Mouse (Mus musculus) limb, embryonic 11.5 days (tissue): ENCODE data around the gene Akt1. TPM values are rescaled to one million over a fixed set of nuclear protein-coding genes. Genes with fewer than 3 reads are reported as not detected.

Source experiments
- ATAC-seq: fragments of 200-750 bp; cut with Nextera tagmentation; 2 replicates; pipeline ENCODE4 v1.8.0; 2017; ENCODE audit warnings: low read depth; ENCODE audit not compliant: insufficient number of reproducible peaks, low FRiP score, low TSS enrichment
- DNase-seq: peaks from one replicate; pipeline ENCODE4 v3.0.0-alpha.2; 2015; ENCODE audit warnings: low spot score
- H3K27ac ChIP-seq: fragments of 300-500 bp; sonication (generic); replicated peaks from 2 replicates; pipeline ENCODE4 v1.5.1; 2014; ENCODE audit warnings: low read depth, mild to moderate bottlenecking, low read length
- H3K27me3 ChIP-seq: fragments of 300-500 bp; sonication (generic); 2 replicates; pipeline ENCODE4 v1.6.1; 2014; ENCODE audit warnings: mild to moderate bottlenecking, low read length, mixed read lengths; ENCODE audit not compliant: control insufficient read depth, insufficient read depth
- H3K36me3 ChIP-seq: fragments of 300-500 bp; sonication (generic); 2 replicates; pipeline ENCODE4 v1.6.1; 2014; ENCODE audit warnings: mild to moderate bottlenecking, low read length, moderate library complexity, mixed read lengths; ENCODE audit not compliant: control insufficient read depth, insufficient read depth
- H3K4me1 ChIP-seq: fragments of 300-500 bp; sonication (generic); 2 replicates; pipeline ENCODE4 v1.6.1; 2014; ENCODE audit warnings: low read length, mixed read lengths; ENCODE audit not compliant: control insufficient read depth, insufficient read depth
- H3K4me2 ChIP-seq: fragments of 300-500 bp; sonication (generic); 2 replicates; pipeline ENCODE4 v1.6.1; 2014; ENCODE audit warnings: low read depth, mild to moderate bottlenecking, moderate library complexity; ENCODE audit not compliant: severe bottlenecking
- H3K4me3 ChIP-seq: fragments of 300-500 bp; sonication (generic); 2 replicates; pipeline ENCODE4 v1.5.1; 2014; ENCODE audit warnings: low read depth, low read length
- H3K9ac ChIP-seq: fragments of 300-500 bp; sonication (generic); 2 replicates; pipeline ENCODE4 v1.6.1; 2014; ENCODE audit warnings: mild to moderate bottlenecking, low read length
- H3K9me3 ChIP-seq: fragments of 300-500 bp; sonication (generic); 2 replicates; pipeline ENCODE4 v1.6.1; 2016; ENCODE audit warnings: low read length; ENCODE audit not compliant: control insufficient read depth
- WGBS: fragments of 180-500 bp; shearing (Covaris S2); extraction: QIAGEN DNeasy Blood & Tissue Kit; methylation state at CpG from one replicate; pipeline ENCODE4 v1.1.7; 2014; 5-methylcytosine and 5-hydroxymethylcytosine counted together
- polyA plus RNA-seq: library from polyadenylated mRNA; unstranded; fragments of >200 nt; fragmentation: Nextera tagmentation; extraction: Ambion mirVana; gene quantifications from 2 replicates; pipeline ENCODE4 v1.2.1, GENCODE M21; 2014

Akt1 gene
- polyA plus RNA-seq, 1 experiment from 2014 or later, result 95.4 TPM

DNA sequence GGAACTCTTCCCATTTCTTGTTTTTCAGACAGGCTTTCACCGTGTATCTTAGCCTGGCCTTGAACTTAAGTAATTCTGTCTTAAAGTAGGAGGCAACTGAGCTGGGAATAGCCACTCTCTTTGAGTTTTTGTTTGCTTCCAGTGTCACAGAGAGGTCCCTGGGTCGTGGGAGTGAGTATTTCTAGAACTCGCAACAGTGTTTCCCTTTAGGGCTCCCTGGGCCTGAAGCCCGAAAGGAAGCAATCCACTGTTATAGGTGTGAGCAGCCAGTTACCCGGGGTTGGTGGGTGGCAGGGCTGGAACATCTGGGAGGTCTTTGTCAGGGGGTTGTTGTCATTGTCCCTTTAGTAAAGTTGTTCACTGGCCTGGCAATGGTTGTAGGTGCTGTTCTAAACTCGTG, 28.5 kb downstream of the Akt1 start:
- no peaks in the 10 kb centered on the region for H3K27me3 ChIP-seq
- peaks cover 14% of the 10 kb centered on the region; the same call in 1 of the 2 replicates for H3K36me3 ChIP-seq
- H3K9me3 ChIP-seq, result no peaks in the 10 kb centered on the region
- DNase-seq, result no peak
- H3K4me1 ChIP-seq, result peaks cover 7% of the 10 kb centered on the region; the same call in 1 of the 2 replicates
- no peak overlapping the region for H3K27ac ChIP-seq
- ATAC-seq, result no peak
- 0 out of 2 replicates have a peak overlapping the region, but pooled peaks have one; percentile 32 for H3K9ac ChIP-seq
- WGBS, result 61% methylated on average over 6 of the region's 6 CpGs
- H3K4me2 ChIP-seq, result peak overlapping the region; percentile 94; the same call in 1 of the 2 replicates
- peak overlapping the region; percentile 64 for H3K4me3 ChIP-seq

DNA sequence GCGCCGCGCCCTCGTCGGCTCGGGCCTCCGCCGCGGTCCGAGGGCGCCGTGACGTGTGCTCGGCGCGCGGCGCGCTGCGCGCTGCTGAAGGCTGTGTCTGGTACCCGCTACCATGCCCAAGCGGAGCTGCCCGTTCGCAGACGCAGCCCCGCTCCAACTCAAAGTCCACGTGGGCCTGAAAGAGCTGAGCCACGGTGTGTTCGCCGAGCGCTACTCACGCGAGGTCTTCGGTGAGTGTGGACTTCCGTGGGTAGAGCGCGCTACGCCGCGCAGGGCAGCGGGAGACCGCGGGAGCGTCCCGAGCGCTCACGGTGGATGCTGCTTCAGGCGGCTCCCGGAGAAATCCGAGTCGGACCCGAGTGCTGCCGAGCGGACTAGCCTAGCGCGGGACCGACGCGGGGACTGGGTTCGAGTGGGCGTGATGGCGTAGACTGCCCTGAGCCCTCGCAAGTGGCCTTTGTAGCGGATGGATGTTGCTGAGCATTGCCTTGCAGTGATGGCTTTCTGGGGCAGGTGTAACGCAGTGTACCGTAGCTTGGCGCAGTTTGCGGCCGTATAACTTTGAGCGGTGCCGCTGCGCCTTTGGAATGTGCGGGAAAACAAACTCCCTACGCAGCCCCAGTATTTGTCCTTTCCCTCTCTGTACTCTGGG, 29.7 kb downstream of the Akt1 start:
- DNase-seq (no peak), ATAC-seq (peak; percentile 24)
- WGBS, result under 1% methylated on average over 57 of the region's 75 CpGs
- peak overlapping the region; percentile 64 for H3K4me3 ChIP-seq
- H3K27ac ChIP-seq, result peak overlapping the region; percentile 77
- peaks cover 14% of the 10 kb centered on the region; the same call in 1 of the 2 replicates for H3K36me3 ChIP-seq
- no peaks in the 10 kb centered on the region for H3K9me3 ChIP-seq
- no peaks in the 10 kb centered on the region for H3K27me3 ChIP-seq
- H3K9ac ChIP-seq, result peak overlapping the region; percentile 82
- H3K4me2 ChIP-seq, result peak overlapping the region; percentile 94
- peaks cover 7% of the 10 kb centered on the region; the same call in 1 of the 2 replicates for H3K4me1 ChIP-seq

DNA sequence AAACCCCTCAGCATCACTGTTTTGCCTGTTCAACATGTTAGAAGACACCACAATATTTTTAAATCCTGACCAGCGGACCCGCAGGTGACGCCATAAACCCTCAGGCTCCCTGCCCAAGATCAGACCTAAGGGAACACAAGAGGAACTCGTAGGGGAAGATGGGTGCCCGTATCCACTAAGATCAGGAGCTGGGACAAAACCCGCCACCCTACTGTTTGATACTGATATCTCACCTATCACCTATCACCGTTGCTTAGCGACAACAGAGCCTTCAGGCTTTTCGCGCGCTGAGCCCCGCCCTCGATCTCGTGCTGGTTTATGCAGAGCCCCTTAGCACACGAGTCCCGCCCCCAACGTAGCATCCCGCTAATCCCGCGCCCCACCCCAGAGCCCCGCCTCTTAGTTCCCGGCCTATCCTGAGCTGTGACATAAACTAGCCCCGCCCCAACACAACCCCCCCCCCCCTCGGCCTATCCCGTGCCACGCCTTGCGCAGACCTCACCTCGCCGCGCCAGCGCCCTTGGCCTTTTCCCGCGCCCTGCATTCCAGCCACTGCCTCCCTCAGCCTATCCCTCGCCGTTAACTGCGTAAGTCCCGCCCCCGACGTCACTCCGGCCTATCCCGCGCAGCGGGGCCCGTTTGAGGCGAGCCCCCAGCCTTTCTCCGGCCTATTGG, 30.4 kb downstream of the Akt1 start, which contains the start of gene Siva1:
TSS of gene Siva1 (plus strand) at position 500 of the 675 bp plus-strand sequence.
- peak within 1 kb of the TSS; percentile 64 for H3K4me3 ChIP-seq
- 1% methylated on average over 45 of the region's 46 CpGs for WGBS
- ATAC-seq, result peak; percentile 97

DNA sequence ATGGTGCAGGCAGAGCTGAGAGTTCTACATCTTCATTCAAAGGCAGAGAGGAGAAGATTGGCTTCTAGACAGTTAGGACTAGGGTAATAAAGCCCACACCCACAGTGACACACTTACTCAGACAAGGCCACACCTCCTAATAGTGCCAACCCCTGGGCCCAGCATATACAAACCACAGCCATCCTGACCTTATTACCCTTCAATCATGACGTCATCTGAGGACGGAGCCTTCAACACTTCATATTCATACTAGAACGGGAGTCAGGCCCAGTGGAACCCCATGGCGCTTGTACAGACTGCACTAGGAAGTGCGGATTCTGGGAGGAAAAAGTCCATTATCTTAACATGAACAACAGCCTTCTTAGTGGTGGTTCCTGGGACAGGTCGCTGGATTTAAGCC, 31.6 kb downstream of the Akt1 start:
- 91% methylated on average over 6 of the region's 6 CpGs for WGBS
- Histone ChIP-seq H3K4me3 (no peak overlapping the region), H3K9me3 (no peaks in the 10 kb centered on the region), H3K27me3 (no peaks in the 10 kb centered on the region), H3K36me3 (peaks cover 1% of the 10 kb centered on the region; the same call in 1 of the 2 replicates), H3K4me2 (no peak overlapping the region), H3K4me1 (peaks cover 7% of the 10 kb centered on the region; the same call in 1 of the 2 replicates), H3K9ac (no peak overlapping the region), H3K27ac (no peak overlapping the region)
- no peak for DNase-seq
- no peak for ATAC-seq

More for the DNA sequence above, 30.4 kb downstream of the Akt1 start, which contains the start of gene Siva1:
- Histone ChIP-seq H3K36me3 (peaks cover 11% of the 10 kb centered on the region; the same call in 1 of the 2 replicates), H3K4me2 (peak within 1 kb of the TSS; percentile 94), H3K27ac (peak within 1 kb of the TSS; percentile 77), H3K27me3 (no peaks in the 10 kb centered on the region), H3K9me3 (no peaks in the 10 kb centered on the region), H3K4me1 (peaks cover 7% of the 10 kb centered on the region; the same call in 1 of the 2 replicates), H3K9ac (peak within 1 kb of the TSS; percentile 82)
- DNase-seq, result peak; percentile 99

DNA sequence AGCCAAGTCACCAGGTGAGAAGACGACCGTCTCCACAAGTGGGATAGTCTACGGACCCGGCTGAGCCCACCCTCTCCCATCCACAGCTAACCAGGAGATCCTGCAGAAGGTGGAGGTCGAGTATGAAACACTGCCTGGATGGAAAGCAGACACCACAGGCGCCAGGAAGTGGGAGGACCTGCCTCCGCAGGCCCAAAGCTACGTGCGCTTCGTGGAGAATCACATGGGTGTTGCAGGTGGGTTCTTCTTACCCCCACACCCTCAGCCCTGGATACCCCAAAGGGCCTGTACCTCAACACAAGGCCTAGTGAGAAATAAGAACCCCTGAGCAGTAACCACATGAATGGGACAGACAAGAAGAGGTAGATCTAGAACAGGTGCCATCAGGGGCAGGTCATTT, 35.2 kb downstream of the Akt1 start:
- no peaks in the 10 kb centered on the region for H3K36me3 ChIP-seq
- no peak overlapping the region for H3K27ac ChIP-seq
- H3K9ac ChIP-seq, result no peak overlapping the region
- H3K27me3 ChIP-seq, result no peaks in the 10 kb centered on the region
- H3K4me1 ChIP-seq, result no peaks in the 10 kb centered on the region
- 81% methylated on average over 10 of the region's 10 CpGs for WGBS
- ATAC-seq (no peak), DNase-seq (no peak)
- H3K4me3 ChIP-seq, result no peak overlapping the region
- H3K9me3 ChIP-seq, result no peaks in the 10 kb centered on the region
- H3K4me2 ChIP-seq, result no peak overlapping the region

- WGBS, result 69% methylated on average over 9 of the region's 9 CpGs
- Histone ChIP-seq H3K4me3 (no peak overlapping the region), H3K27ac (no peak overlapping the region), H3K4me1 (peaks cover 6% of the 10 kb centered on the region; the same call in 1 of the 2 replicates), H3K27me3 (no peaks in the 10 kb centered on the region), H3K9me3 (no peaks in the 10 kb centered on the region), H3K9ac (no peak overlapping the region), H3K36me3 (no peaks in the 10 kb centered on the region), H3K4me2 (no peak overlapping the region)
- DNase-seq (no peak), ATAC-seq (no peak)
Measured at GRCm38 (mm10) chr12:112633686-112634085, 41.0 kb downstream of the Akt1 start.

GRCm38 (mm10) chr12:112632907-112633306, 41.8 kb downstream of the Akt1 start:
- 81% methylated on average over 5 of the region's 5 CpGs for WGBS
- ATAC-seq, result no peak
- H3K4me1 ChIP-seq, result peaks cover 11% of the 10 kb centered on the region; the same call in 1 of the 2 replicates
- H3K4me2 ChIP-seq, result no peak overlapping the region
- H3K9me3 ChIP-seq, result no peaks in the 10 kb centered on the region
- no peaks in the 10 kb centered on the region for H3K36me3 ChIP-seq
- no peak overlapping the region for H3K9ac ChIP-seq
- H3K27ac ChIP-seq, result no peak overlapping the region
- no peak for DNase-seq
- no peaks in the 10 kb centered on the region for H3K27me3 ChIP-seq
- H3K4me3 ChIP-seq, result no peak overlapping the region

GRCm38 (mm10) chr12:112632084-112632777, 42.5 kb downstream of the Akt1 start:
- Histone ChIP-seq H3K4me1 (peaks cover 11% of the 10 kb centered on the region; the same call in 1 of the 2 replicates), H3K9me3 (no peaks in the 10 kb centered on the region), H3K36me3 (no peaks in the 10 kb centered on the region), H3K9ac (no peak overlapping the region), H3K27ac (no peak overlapping the region), H3K4me2 (no peak overlapping the region), H3K27me3 (no peaks in the 10 kb centered on the region), H3K4me3 (no peak overlapping the region)
- ATAC-seq, result no peak
- DNase-seq, result no peak
- WGBS, result 77% methylated on average over 11 of the region's 11 CpGs
